Mouse (Mus musculus): ENCODE results near the gene Cybrd1. TPM values are rescaled to one million over a fixed set of nuclear protein-coding genes. Genes with fewer than 3 reads are reported as not detected.

Cybrd1 gene
- polyA plus RNA-seq, 1 experiment from 2014 or later: 1.5 TPM

DNA sequence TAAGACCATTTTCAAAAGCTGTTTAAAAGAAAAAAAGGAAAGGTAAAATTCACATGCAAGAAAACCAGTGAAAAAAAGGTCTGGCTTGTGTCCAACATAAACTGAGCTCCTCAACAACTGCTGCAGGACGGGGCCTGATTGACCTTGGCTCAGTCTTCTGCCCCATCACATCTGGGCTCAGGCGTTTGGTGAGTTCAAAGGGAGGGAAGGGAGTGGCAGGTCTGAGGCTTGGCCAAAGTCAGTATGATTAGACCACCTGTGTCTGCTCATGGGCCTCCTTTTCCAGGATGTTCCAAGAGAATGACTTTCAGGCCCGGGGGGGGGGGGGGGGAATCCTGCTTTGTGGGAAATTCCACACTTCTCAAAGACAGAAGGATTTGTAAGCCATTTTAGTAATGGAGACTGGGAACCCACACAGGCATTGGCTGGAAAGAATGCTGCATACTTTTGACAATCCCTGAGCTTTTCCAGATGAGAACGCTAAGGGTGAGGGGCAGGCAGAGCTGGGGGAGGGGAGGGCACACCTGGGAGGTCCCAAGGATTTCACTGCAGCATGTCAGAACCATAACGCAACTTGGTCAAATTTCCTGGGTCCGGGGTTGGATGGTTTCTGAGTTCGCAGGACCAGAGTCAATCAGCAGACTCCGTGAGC is 63.0 kb downstream of the Cybrd1 start:
- 64% methylated on average over 8 of the region's 8 CpGs for WGBS
- no peaks in the 10 kb centered on the region for H3K9me3 ChIP-seq
- H3K4me3 ChIP-seq: no peak overlapping the region
- no peak for ATAC-seq (replicated peaks)
- H3K9ac ChIP-seq (replicated peaks): no peak overlapping the region
- peaks cover 3% of the 10 kb centered on the region; the same call in 1 of the 2 replicates for H3K4me1 ChIP-seq
- H3K27ac ChIP-seq (replicated peaks): no peak overlapping the region
- no peaks in the 10 kb centered on the region for H3K27me3 ChIP-seq
- no peaks in the 10 kb centered on the region for H3K36me3 ChIP-seq
- no peak overlapping the region for H3K4me2 ChIP-seq (replicated peaks)

DNA sequence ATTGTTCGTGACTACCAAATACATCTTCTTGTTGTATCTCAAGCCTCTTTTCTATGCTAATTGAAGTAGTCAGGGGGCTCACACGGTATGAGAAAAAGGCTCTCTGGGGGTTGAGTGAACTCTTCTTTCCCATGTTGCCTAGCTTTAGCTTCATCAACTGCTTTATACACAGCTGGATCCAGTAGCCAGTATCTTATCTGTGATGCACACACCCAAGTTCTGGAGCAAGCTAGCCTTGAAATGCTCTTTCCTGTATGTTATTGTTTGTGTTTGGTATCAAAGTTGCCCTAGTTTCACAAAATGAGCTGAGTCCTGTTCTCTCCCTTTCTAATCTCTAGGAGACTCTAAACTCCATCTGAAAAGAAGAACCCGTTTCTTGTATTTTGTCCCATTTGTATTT is 70.2 kb downstream of the Cybrd1 start:
- H3K9ac ChIP-seq (replicated peaks): no peak overlapping the region
- no peak for ATAC-seq (replicated peaks)
- H3K4me3 ChIP-seq: no peak overlapping the region
- no peaks in the 10 kb centered on the region for H3K9me3 ChIP-seq
- no peaks in the 10 kb centered on the region for H3K36me3 ChIP-seq
- H3K27ac ChIP-seq (replicated peaks): no peak overlapping the region
- WGBS: 73% methylated on average over 3 of the region's 3 CpGs
- no peak overlapping the region for H3K4me2 ChIP-seq (replicated peaks)
- no peaks in the 10 kb centered on the region for H3K27me3 ChIP-seq
- peaks cover 24% of the 10 kb centered on the region for H3K4me1 ChIP-seq

DNA sequence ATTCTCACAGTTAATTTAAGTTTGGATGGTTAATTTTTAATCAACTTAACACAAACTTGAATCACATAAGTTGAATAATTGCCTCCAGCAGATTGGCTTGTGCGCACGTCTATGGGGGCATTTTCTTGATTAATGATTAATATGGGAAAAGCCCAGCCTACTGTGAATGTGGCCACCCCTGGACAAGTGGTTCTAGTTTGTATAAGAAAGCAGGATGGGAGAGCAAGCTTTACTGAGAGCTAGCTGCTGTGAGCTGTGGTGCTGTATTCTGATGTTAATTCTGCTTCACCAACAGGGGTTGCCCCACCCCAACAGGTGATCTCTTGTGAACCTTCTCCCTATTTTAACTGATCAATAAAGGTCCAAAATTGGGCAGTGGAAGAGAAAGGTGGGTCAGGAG is 71.1 kb downstream of the Cybrd1 start:
- H3K27me3 ChIP-seq: no peaks in the 10 kb centered on the region
- peaks cover 24% of the 10 kb centered on the region for H3K4me1 ChIP-seq
- H3K9me3 ChIP-seq: no peaks in the 10 kb centered on the region
- no peak overlapping the region for H3K27ac ChIP-seq (replicated peaks)
- 60% methylated on average over 2 of the region's 2 CpGs for WGBS
- no peaks in the 10 kb centered on the region for H3K36me3 ChIP-seq
- no peak overlapping the region for H3K4me3 ChIP-seq
- no peak for ATAC-seq (replicated peaks)
- no peak overlapping the region for H3K4me2 ChIP-seq (replicated peaks)
- H3K9ac ChIP-seq (replicated peaks): no peak overlapping the region

GRCm38 (mm10) chr2:71191391-71192194 is 73.9 kb downstream of the Cybrd1 start:
- peak overlapping the region; percentile 14 for H3K9ac ChIP-seq (replicated peaks)
- peak overlapping the region; percentile 50 for H3K4me2 ChIP-seq (replicated peaks)
- no peaks in the 10 kb centered on the region for H3K27me3 ChIP-seq
- 3% methylated on average over 16 of the region's 16 CpGs for WGBS
- peaks cover 30% of the 10 kb centered on the region for H3K4me1 ChIP-seq
- ATAC-seq (replicated peaks): peak; percentile 53; the same call in 1 of the 2 replicates
- no peaks in the 10 kb centered on the region for H3K36me3 ChIP-seq
- peak overlapping the region; percentile 36 for H3K27ac ChIP-seq (replicated peaks)
- H3K4me3 ChIP-seq: peak overlapping the region; percentile 24
- no peaks in the 10 kb centered on the region for H3K9me3 ChIP-seq

DNA sequence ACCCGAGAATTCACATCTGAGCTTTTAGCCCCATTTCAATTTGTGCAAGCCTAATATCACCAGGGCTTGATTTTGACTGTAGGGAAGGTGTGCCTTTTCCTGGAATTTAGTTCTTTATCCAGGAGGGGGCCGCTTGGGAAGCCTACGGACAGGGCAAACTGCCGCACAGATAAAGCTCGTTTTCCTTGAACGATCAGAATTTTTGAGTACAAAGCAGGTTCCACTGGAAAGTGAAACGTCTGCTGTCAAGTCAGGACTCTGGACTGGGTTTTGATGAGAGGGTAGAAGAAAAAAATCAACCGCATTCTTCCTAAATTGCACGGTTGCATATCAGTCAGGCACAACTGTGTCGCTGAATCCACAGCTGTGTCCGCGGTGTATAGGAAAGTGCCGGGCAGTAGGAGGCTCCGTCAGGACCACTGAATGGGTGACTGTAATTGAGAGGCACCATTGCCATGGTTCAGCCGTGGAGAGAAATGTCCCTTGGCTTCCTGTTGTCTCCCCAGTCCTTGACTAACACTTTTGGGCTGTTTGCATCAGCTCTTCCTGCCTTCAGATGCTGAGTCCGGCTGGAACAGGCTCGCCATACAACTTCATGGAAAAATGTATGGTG is 74.6 kb downstream of the Cybrd1 start:
- Histone ChIP-seq H3K9me3 (no peaks in the 10 kb centered on the region), H3K4me3 (peak overlapping the region; percentile 24), H3K9ac (replicated peaks) (peak overlapping the region; percentile 14), H3K36me3 (no peaks in the 10 kb centered on the region), H3K27me3 (no peaks in the 10 kb centered on the region), H3K27ac (replicated peaks) (peak overlapping the region; percentile 36), H3K4me2 (replicated peaks) (peak overlapping the region; percentile 50), H3K4me1 (peaks cover 30% of the 10 kb centered on the region)
- ATAC-seq (replicated peaks): peak; percentile 63; the same call in 1 of the 2 replicates
- WGBS: 20% methylated on average over 17 of the region's 17 CpGs

Other genes with a start within 250 kb of the Cybrd1 start
- 41.0 and 42.1 TPM in 2 replicates for gene Dcaf17, start 62.6 kb upstream of the Cybrd1 start, polyA plus RNA-seq (2015; fragmentation: Nextera tagmentation; extraction: Ambion mirVana)
- 14.7 and 16.5 TPM in 2 replicates for gene Mettl8, start 62.3 kb upstream of the Cybrd1 start, polyA plus RNA-seq (2015; fragmentation: Nextera tagmentation; extraction: Ambion mirVana)
- 175 and 190 TPM in 2 replicates for gene Dync1i2, start 93.8 kb downstream of the Cybrd1 start, polyA plus RNA-seq (2015; fragmentation: Nextera tagmentation; extraction: Ambion mirVana)
- 74.6 and 82.0 TPM in 2 replicates for gene Slc25a12, start 249.8 kb downstream of the Cybrd1 start, polyA plus RNA-seq (2015; fragmentation: Nextera tagmentation; extraction: Ambion mirVana)

Measured in forebrain, embryonic 15.5 days (tissue).